Mouse (Mus musculus) stomach, embryonic 14.5 days (tissue): ENCODE results near the gene Dlgap1. TPM values are rescaled to one million over a fixed set of nuclear protein-coding genes. Genes with fewer than 3 reads are reported as not detected.
"Not testable (repeated sequence)": the region's sequence is repeated elsewhere in the genome, so short reads cannot be mapped to it uniquely, and the experiment has no call there.

Experiments
- ATAC-seq: fragments of 200-750 bp; cut with Nextera tagmentation; 2 replicates; pipeline ENCODE4 v1.8.0; 2017; ENCODE audit warnings: low read depth, moderate TSS enrichment; ENCODE audit not compliant: insufficient number of reproducible peaks, insufficient read depth, low FRiP score
- H3K27ac ChIP-seq: fragments of 300-500 bp; sonication (generic); 2 replicates; pipeline ENCODE4 v1.5.1; 2014; ENCODE audit warnings: mild to moderate bottlenecking, low read length, moderate library complexity, mixed read lengths
- H3K27me3 ChIP-seq: fragments of 300-500 bp; sonication (generic); 2 replicates; pipeline ENCODE4 v1.6.1; 2014; ENCODE audit warnings: low read length, control low read depth, mixed read lengths; ENCODE audit not compliant: control insufficient read depth, insufficient read depth
- H3K36me3 ChIP-seq: fragments of 300-500 bp; sonication (generic); 2 replicates; pipeline ENCODE4 v1.6.1; 2014; ENCODE audit warnings: mild to moderate bottlenecking, control low read depth, low read length, moderate library complexity, mixed read lengths; ENCODE audit not compliant: control insufficient read depth, insufficient read depth
- H3K4me1 ChIP-seq: fragments of 300-500 bp; sonication (generic); 2 replicates; pipeline ENCODE4 v1.6.1; 2014; ENCODE audit warnings: low read length, control low read depth, mixed read lengths; ENCODE audit not compliant: control insufficient read depth, insufficient read depth
- H3K4me2 ChIP-seq: fragments of 300-500 bp; sonication (generic); replicated peaks from 2 replicates; pipeline ENCODE4 v1.6.1; 2014; ENCODE audit warnings: low read depth, low read length, control low read depth
- H3K4me3 ChIP-seq: fragments of 300-500 bp; sonication (generic); 2 replicates; pipeline ENCODE4 v1.5.1; 2014; ENCODE audit warnings: low read depth, low read length, control low read depth
- H3K9ac ChIP-seq: fragments of 300-500 bp; sonication (generic); replicated peaks from 2 replicates; pipeline ENCODE4 v1.6.1; 2014; ENCODE audit warnings: low read depth, mild to moderate bottlenecking, control low read depth, low read length, moderate library complexity, mixed read lengths
- H3K9me3 ChIP-seq: fragments of 300-500 bp; sonication (generic); 2 replicates; pipeline ENCODE4 v1.6.1; 2016; ENCODE audit warnings: low read depth, low read length, control low read depth; ENCODE audit not compliant: control insufficient read depth
- WGBS: fragments of 180-500 bp; shearing (Covaris S2); extraction: QIAGEN DNeasy Blood & Tissue Kit; methylation state at CpG from one replicate; pipeline ENCODE4 v1.1.7; 2014; 5-methylcytosine and 5-hydroxymethylcytosine counted together
- polyA plus RNA-seq: library from polyadenylated mRNA; unstranded; fragments of >200 nt; fragmentation: Nextera tagmentation; extraction: Ambion mirVana; gene quantifications from 2 replicates; pipeline ENCODE4 v1.2.1, GENCODE M21; 2014

The Dlgap1 gene
- polyA plus RNA-seq, 1 experiment from 2014 or later = 3.8 TPM

DNA sequence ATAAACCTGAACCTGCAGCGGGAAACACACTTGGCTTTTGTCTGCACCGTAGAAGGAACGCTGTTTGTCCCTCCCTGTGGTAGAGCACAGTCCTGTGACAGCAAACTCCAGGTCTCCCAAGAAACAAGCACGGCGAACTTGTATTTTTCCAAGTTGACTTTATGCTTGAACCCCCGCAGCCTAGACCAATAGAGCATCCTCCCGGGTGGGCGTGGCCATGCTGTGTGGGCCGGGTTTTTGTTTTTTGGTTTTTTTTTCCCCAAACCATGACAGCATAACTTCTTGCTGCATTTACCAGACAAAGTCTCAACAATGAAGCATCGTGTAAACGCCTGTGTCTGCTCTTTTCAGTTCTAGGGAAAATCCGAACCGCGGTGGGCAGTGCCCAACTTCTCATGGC, 840.0 kb downstream of the Dlgap1 start:
- 42% methylated on average over 14 of the region's 14 CpGs for WGBS
- ATAC-seq = no peak
- Histone ChIP-seq H3K9me3 (no peaks in the 10 kb centered on the region), H3K27me3 (no peaks in the 10 kb centered on the region), H3K27ac (no peak overlapping the region), H3K4me1 (no peaks in the 10 kb centered on the region), H3K9ac (no peak overlapping the region), H3K4me2 (no peak overlapping the region), H3K36me3 (no peaks in the 10 kb centered on the region), H3K4me3 (no peak overlapping the region)

DNA sequence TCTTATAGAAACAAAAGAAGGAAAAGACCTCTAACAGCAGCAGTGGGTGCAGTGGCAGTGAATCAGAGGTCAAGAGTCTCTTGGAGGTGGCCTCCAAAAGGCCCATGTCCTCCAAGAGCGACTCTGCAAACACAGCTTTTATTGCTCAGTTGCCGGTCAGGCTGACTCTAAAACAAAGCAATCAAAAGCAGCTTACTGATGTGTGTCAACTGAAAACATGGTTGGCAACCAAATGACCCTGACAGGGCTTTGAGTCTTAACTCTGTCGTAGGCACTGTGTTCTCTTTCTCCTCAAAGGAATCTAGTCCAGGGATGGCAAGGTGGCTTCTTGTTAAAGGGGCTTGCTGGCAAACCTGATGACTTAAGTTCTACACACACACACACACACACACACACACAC, 840.9 kb downstream of the Dlgap1 start:
- Histone ChIP-seq H3K9me3 (no peaks in the 10 kb centered on the region), H3K4me2 (no peak overlapping the region), H3K27ac (no peak overlapping the region), H3K36me3 (no peaks in the 10 kb centered on the region), H3K27me3 (no peaks in the 10 kb centered on the region), H3K9ac (no peak overlapping the region), H3K4me3 (no peak overlapping the region), H3K4me1 (no peaks in the 10 kb centered on the region)
- 54% methylated on average over 3 of the region's 3 CpGs for WGBS
- ATAC-seq = no peak

DNA sequence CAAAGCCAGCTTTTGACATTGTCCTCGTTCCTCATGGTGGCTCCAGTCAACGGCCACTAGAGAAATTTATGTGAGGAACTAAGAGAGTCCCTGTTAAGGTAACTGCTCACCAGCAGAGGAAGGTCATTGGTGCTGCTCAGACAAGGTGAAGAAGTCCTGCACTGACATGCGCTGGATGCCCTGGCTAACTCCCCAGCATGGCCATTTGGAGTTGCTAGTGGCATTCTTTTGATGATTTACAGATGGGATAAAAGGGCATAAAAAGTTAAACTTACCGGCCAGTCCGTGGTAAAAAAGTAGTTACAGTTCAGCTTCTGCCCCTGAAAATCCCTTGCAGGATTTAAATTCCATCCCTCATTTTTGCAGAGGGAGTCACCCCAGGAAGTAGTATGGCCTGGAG, 841.9 kb downstream of the Dlgap1 start:
- WGBS = 73% methylated on average over 5 of the region's 5 CpGs
- Histone ChIP-seq H3K4me2 (no peak overlapping the region), H3K4me1 (no peaks in the 10 kb centered on the region), H3K27ac (no peak overlapping the region), H3K36me3 (no peaks in the 10 kb centered on the region), H3K9ac (no peak overlapping the region), H3K4me3 (no peak overlapping the region), H3K9me3 (no peaks in the 10 kb centered on the region), H3K27me3 (no peaks in the 10 kb centered on the region)
- no peak for ATAC-seq

DNA sequence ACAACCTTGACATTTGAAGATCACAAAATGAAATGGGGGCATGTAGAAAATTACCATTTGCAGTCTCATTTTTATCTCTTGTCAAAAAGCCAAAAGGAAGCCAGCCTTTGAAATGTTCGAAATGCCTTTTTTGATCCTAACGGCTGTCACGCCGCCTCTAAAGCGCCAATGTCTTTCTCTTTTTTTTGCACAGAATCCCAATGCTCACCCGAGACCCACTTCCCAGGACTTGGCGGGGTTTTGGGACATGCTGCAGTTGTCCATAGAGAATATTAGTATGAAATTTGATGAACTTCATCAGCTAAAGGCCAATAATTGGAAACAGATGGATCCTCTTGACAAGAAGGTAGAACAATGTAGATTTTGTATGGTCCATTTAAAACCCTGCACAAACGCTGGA, 846.1 kb downstream of the Dlgap1 start:
- WGBS = 82% methylated on average over 8 of the region's 8 CpGs
- no peaks in the 10 kb centered on the region for H3K9me3 ChIP-seq
- ATAC-seq = no peak

DNA sequence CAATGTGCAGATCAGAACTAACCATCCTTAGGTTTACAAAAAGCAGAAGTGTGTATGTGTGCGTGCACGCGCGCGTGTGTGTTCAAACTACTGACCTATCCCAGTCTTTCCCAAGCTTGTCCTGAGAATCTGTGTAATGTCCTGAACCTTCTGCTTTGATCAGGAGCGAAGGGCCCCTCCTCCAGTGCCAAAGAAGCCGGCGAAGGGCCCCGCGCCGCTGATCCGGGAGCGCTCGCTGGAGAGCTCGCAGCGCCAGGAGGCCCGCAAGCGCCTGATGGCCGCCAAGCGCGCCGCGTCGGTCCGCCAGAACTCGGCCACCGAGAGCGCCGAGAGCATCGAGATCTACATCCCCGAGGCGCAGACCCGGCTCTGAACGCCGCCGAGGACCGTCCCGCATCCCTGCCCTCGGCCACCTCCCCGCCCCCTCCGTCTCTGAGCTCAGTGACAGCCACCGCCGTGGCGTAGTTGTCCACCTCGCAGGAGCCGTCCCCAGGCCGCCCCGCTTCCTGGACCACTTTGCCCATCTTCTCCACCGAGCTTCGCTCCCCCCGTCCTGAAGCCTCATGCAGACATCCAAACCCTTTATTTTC, 849.1 kb downstream of the Dlgap1 start:
- no peaks in the 10 kb centered on the region for H3K36me3 ChIP-seq
- WGBS = 3% methylated on average over 47 of the region's 51 CpGs
- H3K4me1 ChIP-seq = no peaks in the 10 kb centered on the region
- H3K4me3 ChIP-seq = peak overlapping the region; percentile 53
- peak overlapping the region; percentile 90 for H3K4me2 ChIP-seq
- no peak overlapping the region for H3K27ac ChIP-seq
- H3K9me3 ChIP-seq = no peaks in the 10 kb centered on the region
- peaks cover 11% of the 10 kb centered on the region; the same call in 1 of the 2 replicates for H3K27me3 ChIP-seq
- no peak overlapping the region; the same call in 1 of the 2 replicates for H3K9ac ChIP-seq
- peak; percentile 61; the same call in 1 of the 2 replicates for ATAC-seq

More for the DNA sequence above, 846.1 kb downstream of the Dlgap1 start:
- Histone ChIP-seq H3K4me2 (no peak overlapping the region), H3K4me3 (no peak overlapping the region), H3K27ac (no peak overlapping the region), H3K27me3 (peaks cover 11% of the 10 kb centered on the region; the same call in 1 of the 2 replicates), H3K4me1 (no peaks in the 10 kb centered on the region), H3K9ac (no peak overlapping the region), H3K36me3 (no peaks in the 10 kb centered on the region)

DNA sequence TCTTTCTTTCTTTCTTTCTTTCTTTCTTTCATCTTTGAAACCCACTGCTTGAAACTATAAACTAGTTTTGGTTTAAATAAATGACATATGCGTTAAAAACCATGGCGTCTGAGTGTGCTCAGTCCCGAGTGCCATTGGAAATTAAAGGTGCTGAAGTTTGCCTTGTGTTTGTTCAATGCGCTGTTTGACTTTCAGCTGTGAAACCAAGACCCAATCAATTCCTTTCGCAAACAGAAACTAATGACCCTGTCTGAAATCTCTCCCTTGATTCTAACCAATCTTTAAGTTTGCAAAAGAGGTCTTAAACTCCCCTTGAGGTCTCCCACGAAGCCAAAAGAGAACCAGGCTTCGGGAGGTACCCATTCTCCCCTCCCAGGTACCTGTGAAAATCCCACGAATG, 854.2 kb downstream of the Dlgap1 start:
- Histone ChIP-seq H3K9ac (no peak overlapping the region), H3K4me1 (peaks cover 4% of the 10 kb centered on the region; the same call in 1 of the 2 replicates), H3K4me3 (no peak overlapping the region), H3K27ac (peak overlapping the region; percentile 24; the same call in 1 of the 2 replicates), H3K27me3 (0 out of 2 replicates have a peak, but pooled peaks cover 5% of the 10 kb centered on the region), H3K36me3 (no peaks in the 10 kb centered on the region), H3K4me2 (no peak overlapping the region; the same call in 1 of the 2 replicates), H3K9me3 (no peaks in the 10 kb centered on the region)
- no peak for ATAC-seq
- 59% methylated on average over 8 of the region's 8 CpGs for WGBS

DNA sequence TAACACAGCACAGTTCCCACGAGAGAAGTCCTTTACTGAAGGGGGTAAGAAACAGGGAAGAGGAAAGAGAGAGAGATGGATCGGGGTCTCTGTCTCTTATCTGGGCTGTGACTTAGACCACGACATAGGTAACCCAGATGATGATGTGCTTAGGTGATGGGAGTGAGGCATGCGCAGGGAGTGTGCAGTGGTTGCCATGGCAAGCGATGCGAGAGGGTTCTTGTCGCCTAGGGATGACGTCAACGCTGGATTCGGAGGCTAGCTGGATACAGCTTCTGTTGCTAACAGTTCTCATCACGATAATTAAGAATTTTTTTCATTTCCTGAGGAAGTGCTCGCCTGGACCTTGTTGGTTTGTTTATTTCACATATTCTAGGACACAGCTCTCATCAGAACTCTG, 857.4 kb downstream of the Dlgap1 start:
- Histone ChIP-seq H3K9ac (no peak overlapping the region), H3K27ac (no peak overlapping the region), H3K36me3 (no peaks in the 10 kb centered on the region), H3K27me3 (no peaks in the 10 kb centered on the region), H3K4me1 (peaks cover 4% of the 10 kb centered on the region; the same call in 1 of the 2 replicates), H3K9me3 (no peaks in the 10 kb centered on the region), H3K4me3 (no peak overlapping the region), H3K4me2 (no peak overlapping the region)
- 83% methylated on average over 12 of the region's 12 CpGs for WGBS
- ATAC-seq = no peak

DNA sequence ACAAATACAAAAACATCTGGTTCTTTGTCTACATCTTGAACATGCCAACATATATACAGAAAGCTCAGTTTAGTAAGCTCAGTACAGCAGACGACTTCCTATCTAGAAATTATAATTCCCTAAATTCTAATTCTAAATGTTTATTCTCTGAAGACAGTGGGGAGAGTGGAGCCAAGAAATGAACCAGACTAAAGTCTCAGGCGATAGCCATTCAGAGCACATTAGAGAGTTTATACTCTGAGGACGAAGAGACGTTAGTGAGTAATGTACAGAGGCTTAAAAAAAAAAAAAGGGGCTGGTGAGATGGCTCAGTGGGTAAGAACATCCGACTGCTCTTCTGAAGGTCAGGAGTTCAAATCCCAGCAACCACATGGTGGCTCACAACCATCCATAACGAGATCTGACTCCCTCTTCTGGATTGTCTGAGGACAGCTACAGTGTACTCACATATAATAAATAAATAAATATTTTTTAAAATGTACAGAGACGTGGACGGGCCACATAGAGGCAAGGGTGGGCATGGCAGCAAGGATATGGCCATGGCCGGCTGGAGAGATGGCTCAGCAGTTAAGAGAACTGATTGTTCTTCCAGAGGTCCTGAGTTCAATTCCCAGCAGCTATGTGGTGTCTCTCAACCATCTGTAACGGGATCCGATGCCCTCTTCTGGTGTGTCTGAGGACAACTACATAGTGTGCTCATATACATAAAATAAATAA, 858.7 kb downstream of the Dlgap1 start:
- not testable (repeated sequence) for H3K27ac ChIP-seq, H3K4me3 ChIP-seq, H3K36me3 ChIP-seq, H3K9me3 ChIP-seq, H3K4me2 ChIP-seq, ATAC-seq, H3K9ac ChIP-seq, H3K4me1 ChIP-seq, H3K27me3 ChIP-seq
- WGBS = 66% methylated on average over 11 of the region's 11 CpGs
